Mouse (Mus musculus): ENCODE measurements around the gene Flt3l. TPM values are rescaled to one million over a fixed set of nuclear protein-coding genes. Genes with fewer than 3 reads are reported as not detected.
"Not testable (repeated sequence)": the region's sequence is repeated elsewhere in the genome, so short reads cannot be mapped to it uniquely, and the experiment has no call there.

Flt3l gene
- polyA plus RNA-seq, 1 experiment from 2014 or later, result 0.72 TPM

GRCm38 (mm10) chr7:45129318-45129717 lies 6.9 kb downstream of the Flt3l start:
- Histone ChIP-seq H3K27me3 (ENCODE audit: insufficient read depth, low read length) (no peaks in the 10 kb centered on the region), H3K4me3 (ENCODE audit: low read depth, low read length) (peak overlapping the region; percentile 67), H3K9ac (peak overlapping the region; percentile 70), H3K4me1 (ENCODE audit: insufficient read depth) (peaks cover 12% of the 10 kb centered on the region), H3K4me2 (peak overlapping the region; percentile 81), H3K36me3 (ENCODE audit: insufficient read depth) (peaks cover 35% of the 10 kb centered on the region), H3K27ac (ENCODE audit: low read depth) (peak overlapping the region; percentile 95), H3K9me3 (ENCODE audit: low read depth, low read length) (no peaks in the 10 kb centered on the region)
- DNase-seq, result no peak
- no peak for TF ChIP-seq CTCF (IDR thresholded peaks at IDR 0.05; ENCODE audit: low read depth)
- WGBS, result 1% methylated on average over 17 of the region's 17 CpGs
- no peak for ATAC-seq (ENCODE audit: insufficient read depth)

GRCm38 (mm10) chr7:45128624-45129246 lies 7.5 kb downstream of the Flt3l start, which contains the start of gene Rpl13a:
TSS of gene Rpl13a (minus strand) at chr7:45128761.
- Histone ChIP-seq H3K4me2 (peak within 1 kb of the TSS; percentile 92), H3K36me3 (ENCODE audit: insufficient read depth) (peaks cover 35% of the 10 kb centered on the region), H3K27me3 (ENCODE audit: insufficient read depth, low read length) (no peaks in the 10 kb centered on the region), H3K4me1 (ENCODE audit: insufficient read depth) (peaks cover 12% of the 10 kb centered on the region), H3K9ac (peak within 1 kb of the TSS; percentile 97), H3K27ac (ENCODE audit: low read depth) (peak within 1 kb of the TSS; percentile 95), H3K9me3 (ENCODE audit: low read depth, low read length) (no peaks in the 10 kb centered on the region), H3K4me3 (ENCODE audit: low read depth, low read length) (peak within 1 kb of the TSS; percentile 67)
- peak; percentile 93 for ATAC-seq (ENCODE audit: insufficient read depth)
- DNase-seq, result peak; percentile 100
- WGBS, result under 1% methylated on average over 48 of the region's 48 CpGs
- TF ChIP-seq CTCF (IDR thresholded peaks at IDR 0.05; ENCODE audit: low read depth), result peak; percentile 86

GRCm38 (mm10) chr7:45127700-45128224 lies 8.5 kb downstream of the Flt3l start:
- peak overlapping the region; percentile 95 for H3K27ac ChIP-seq (ENCODE audit: low read depth)
- peak overlapping the region; percentile 92 for H3K4me2 ChIP-seq
- no peaks in the 10 kb centered on the region for H3K27me3 ChIP-seq (ENCODE audit: insufficient read depth, low read length)
- under 1% methylated on average over 6 of the region's 6 CpGs for WGBS
- H3K9ac ChIP-seq, result peak overlapping the region; percentile 97
- DNase-seq (peak; percentile 31), ATAC-seq (ENCODE audit: insufficient read depth) (no peak)
- no peak for TF ChIP-seq CTCF (IDR thresholded peaks at IDR 0.05; ENCODE audit: low read depth)
- H3K36me3 ChIP-seq (ENCODE audit: insufficient read depth), result peaks cover 42% of the 10 kb centered on the region
- peak overlapping the region; percentile 67 for H3K4me3 ChIP-seq (ENCODE audit: low read depth, low read length)
- no peaks in the 10 kb centered on the region for H3K9me3 ChIP-seq (ENCODE audit: low read depth, low read length)
- H3K4me1 ChIP-seq (ENCODE audit: insufficient read depth), result peaks cover 16% of the 10 kb centered on the region

GRCm38 (mm10) chr7:45126844-45127699 lies 9.2 kb downstream of the Flt3l start:
- Histone ChIP-seq H3K27me3 (ENCODE audit: insufficient read depth, low read length) (no peaks in the 10 kb centered on the region), H3K4me1 (ENCODE audit: insufficient read depth) (peaks cover 19% of the 10 kb centered on the region)
- no peak for ATAC-seq (ENCODE audit: insufficient read depth)

GRCm38 (mm10) chr7:45126147-45126843 lies 9.9 kb downstream of the Flt3l start:
- Histone ChIP-seq H3K9me3 (ENCODE audit: low read depth, low read length) (no peaks in the 10 kb centered on the region), H3K4me3 (ENCODE audit: low read depth, low read length) (peak overlapping the region; percentile 67), H3K4me1 (ENCODE audit: insufficient read depth) (peaks cover 19% of the 10 kb centered on the region), H3K4me2 (peak overlapping the region; percentile 92), H3K27ac (ENCODE audit: low read depth) (peak overlapping the region; percentile 95), H3K36me3 (ENCODE audit: insufficient read depth) (peaks cover 56% of the 10 kb centered on the region), H3K9ac (peak overlapping the region; percentile 97), H3K27me3 (ENCODE audit: insufficient read depth, low read length) (no peaks in the 10 kb centered on the region)
- TF ChIP-seq CTCF (IDR thresholded peaks at IDR 0.05; ENCODE audit: low read depth), result no peak
- ATAC-seq (ENCODE audit: insufficient read depth) (no peak), DNase-seq (no peak)
- WGBS, result 66% methylated on average over 17 of the region's 17 CpGs

More at GRCm38 (mm10) chr7:45126844-45127699, 9.2 kb downstream of the Flt3l start:
- Histone ChIP-seq H3K4me3 (ENCODE audit: low read depth, low read length) (peak overlapping the region; percentile 67), H3K36me3 (ENCODE audit: insufficient read depth) (peaks cover 48% of the 10 kb centered on the region), H3K9ac (peak overlapping the region; percentile 97), H3K27ac (ENCODE audit: low read depth) (peak overlapping the region; percentile 95), H3K9me3 (ENCODE audit: low read depth, low read length) (no peaks in the 10 kb centered on the region), H3K4me2 (peak overlapping the region; percentile 92)
- WGBS, result 27% methylated on average over 21 of the region's 21 CpGs
- peak; percentile 47 for TF ChIP-seq CTCF (IDR thresholded peaks at IDR 0.05; ENCODE audit: low read depth)
- DNase-seq, result peak; percentile 46

GRCm38 (mm10) chr7:45125649-45126048 lies 10.6 kb downstream of the Flt3l start:
- Histone ChIP-seq H3K27ac (ENCODE audit: low read depth) (peak overlapping the region; percentile 95), H3K4me3 (ENCODE audit: low read depth, low read length) (peak overlapping the region; percentile 67; the same call in 1 of the 2 replicates), H3K4me2 (peak overlapping the region; percentile 92), H3K9ac (peak overlapping the region; percentile 97), H3K36me3 (ENCODE audit: insufficient read depth) (peaks cover 63% of the 10 kb centered on the region), H3K4me1 (ENCODE audit: insufficient read depth) (peaks cover 19% of the 10 kb centered on the region)
- not testable (repeated sequence) for DNase-seq; H3K27me3 ChIP-seq (ENCODE audit: insufficient read depth, low read length); ATAC-seq (ENCODE audit: insufficient read depth); H3K9me3 ChIP-seq (ENCODE audit: low read depth, low read length)
- 58% methylated on average over 5 of the region's 5 CpGs for WGBS
